Mouse (Mus musculus): ENCODE results near the gene Nup93. TPM values are rescaled to one million over a fixed set of nuclear protein-coding genes. Genes with fewer than 3 reads are reported as not detected.

The Nup93 gene
- polyA plus RNA-seq, 1 experiment = 104 TPM

DNA sequence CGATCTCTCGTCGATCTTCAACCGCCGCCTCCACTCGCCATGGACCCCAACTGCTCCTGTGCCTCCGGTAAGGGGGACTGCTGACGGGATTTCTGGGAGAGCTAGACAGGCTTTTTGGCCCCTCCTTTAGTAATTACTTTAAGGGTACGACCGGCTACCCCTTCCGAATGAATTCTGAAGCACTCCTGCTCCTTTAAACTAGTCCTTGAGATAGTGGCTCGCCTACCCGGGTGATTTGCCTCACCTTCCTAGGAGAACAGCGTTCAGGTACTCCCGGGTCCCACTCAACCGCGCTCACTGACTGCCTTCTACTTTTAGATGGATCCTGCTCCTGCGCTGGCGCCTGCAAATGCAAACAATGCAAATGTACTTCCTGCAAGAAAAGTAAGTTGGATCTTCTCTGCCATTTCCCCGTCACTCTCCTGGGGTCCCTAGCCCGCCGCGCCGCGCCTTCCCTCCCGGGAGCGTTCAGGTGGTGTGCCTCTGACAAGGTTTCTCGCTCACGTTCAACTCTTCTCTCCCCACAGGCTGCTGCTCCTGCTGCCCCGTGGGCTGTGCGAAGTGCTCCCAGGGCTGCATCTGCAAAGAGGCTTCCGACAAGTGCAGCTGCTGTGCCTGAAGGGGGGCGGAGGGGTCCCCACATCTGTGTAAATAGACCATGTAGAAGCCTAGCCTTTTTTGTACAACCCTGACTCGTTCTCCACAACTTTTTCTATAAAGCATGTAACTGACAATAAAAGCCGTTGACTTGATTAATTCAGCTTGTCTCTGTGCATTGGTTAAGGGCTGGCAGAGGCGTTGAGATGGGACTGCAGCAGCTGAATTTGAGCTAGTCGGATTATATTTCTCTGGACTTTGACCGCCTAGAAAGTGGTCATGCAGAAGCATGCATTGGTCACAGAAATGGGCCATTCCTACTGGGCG lies 41.3 kb upstream of the Nup93 start:
- H3K9me3 ChIP-seq (replicated peaks; ENCODE audit: control insufficient read depth, insufficient read depth, low read length, poor library complexity, severe bottlenecking) = no peaks in the 10 kb centered on the region
- H3K27me3 ChIP-seq (ENCODE audit: control insufficient read depth, insufficient read depth, low read length, poor library complexity, severe bottlenecking) = no peaks in the 10 kb centered on the region
- H3K4me3 ChIP-seq (ENCODE audit: low read depth, low read length) = peak overlapping the region; percentile 89
- H3K36me3 ChIP-seq (ENCODE audit: control insufficient read depth, insufficient read depth, low read length, poor library complexity, severe bottlenecking) = peaks cover 5% of the 10 kb centered on the region; the same call in 1 of the 2 replicates
- TF ChIP-seq EP300 (IDR thresholded peaks at IDR 0.05; ENCODE audit: insufficient read depth, low read depth, low read length) (no peak), CTCF (IDR thresholded peaks at IDR 0.05; ENCODE audit: low read depth, low read length) (no peak), POLR2A (IDR thresholded peaks at IDR 0.05; ENCODE audit: insufficient read depth, low read length) (no peak)
- H3K9ac ChIP-seq (ENCODE audit: low read depth, poor library complexity, severe bottlenecking) = peak overlapping the region; percentile 92
- peak overlapping the region; percentile 89 for H3K27ac ChIP-seq (ENCODE audit: insufficient read depth, low read length)
- H3K4me1 ChIP-seq (ENCODE audit: control insufficient read depth, insufficient read depth, low read length) = peaks cover 1% of the 10 kb centered on the region

DNA sequence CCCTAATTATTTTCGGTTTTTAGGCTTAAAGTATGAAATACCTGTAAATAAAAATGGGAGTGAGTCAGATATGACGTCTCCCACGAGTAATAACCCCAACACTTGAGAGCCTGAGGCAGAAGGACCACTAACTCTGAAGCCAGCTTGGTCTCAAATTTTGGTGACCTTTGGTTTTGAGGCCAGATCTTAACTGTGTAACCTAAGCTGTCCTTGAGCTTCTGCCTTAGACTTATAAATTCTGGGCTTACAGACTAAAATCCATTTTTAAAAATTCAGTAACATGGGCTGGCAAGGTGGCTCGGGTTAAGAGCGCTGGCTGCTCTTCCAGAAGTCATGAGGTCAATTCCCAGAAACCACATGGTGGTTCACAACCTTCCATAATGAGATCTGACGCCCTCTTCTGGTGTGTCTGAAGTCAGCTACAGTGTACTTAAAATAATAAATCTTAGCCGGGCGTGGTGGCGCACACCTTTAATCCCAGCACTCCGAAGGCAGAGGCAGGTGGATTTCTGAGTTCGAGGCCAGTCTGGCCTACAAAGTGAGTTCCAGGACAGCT lies 40.4 kb upstream of the Nup93 start:
- no peaks in the 10 kb centered on the region for H3K27me3 ChIP-seq (ENCODE audit: control insufficient read depth, insufficient read depth, low read length, poor library complexity, severe bottlenecking)
- peak overlapping the region; percentile 89 for H3K4me3 ChIP-seq (ENCODE audit: low read depth, low read length)
- H3K36me3 ChIP-seq (ENCODE audit: control insufficient read depth, insufficient read depth, low read length, poor library complexity, severe bottlenecking) = peaks cover 5% of the 10 kb centered on the region; the same call in 1 of the 2 replicates
- TF ChIP-seq CTCF (IDR thresholded peaks at IDR 0.05; ENCODE audit: low read depth, low read length) (peak; percentile 7), EP300 (IDR thresholded peaks at IDR 0.05; ENCODE audit: insufficient read depth, low read depth, low read length) (no peak)
- peak overlapping the region; percentile 89 for H3K27ac ChIP-seq (ENCODE audit: insufficient read depth, low read length)
- H3K9me3 ChIP-seq (replicated peaks; ENCODE audit: control insufficient read depth, insufficient read depth, low read length, poor library complexity, severe bottlenecking) = no peaks in the 10 kb centered on the region
- H3K4me1 ChIP-seq (ENCODE audit: control insufficient read depth, insufficient read depth, low read length) = peaks cover 1% of the 10 kb centered on the region
- peak overlapping the region; percentile 92 for H3K9ac ChIP-seq (ENCODE audit: low read depth, poor library complexity, severe bottlenecking)

DNA sequence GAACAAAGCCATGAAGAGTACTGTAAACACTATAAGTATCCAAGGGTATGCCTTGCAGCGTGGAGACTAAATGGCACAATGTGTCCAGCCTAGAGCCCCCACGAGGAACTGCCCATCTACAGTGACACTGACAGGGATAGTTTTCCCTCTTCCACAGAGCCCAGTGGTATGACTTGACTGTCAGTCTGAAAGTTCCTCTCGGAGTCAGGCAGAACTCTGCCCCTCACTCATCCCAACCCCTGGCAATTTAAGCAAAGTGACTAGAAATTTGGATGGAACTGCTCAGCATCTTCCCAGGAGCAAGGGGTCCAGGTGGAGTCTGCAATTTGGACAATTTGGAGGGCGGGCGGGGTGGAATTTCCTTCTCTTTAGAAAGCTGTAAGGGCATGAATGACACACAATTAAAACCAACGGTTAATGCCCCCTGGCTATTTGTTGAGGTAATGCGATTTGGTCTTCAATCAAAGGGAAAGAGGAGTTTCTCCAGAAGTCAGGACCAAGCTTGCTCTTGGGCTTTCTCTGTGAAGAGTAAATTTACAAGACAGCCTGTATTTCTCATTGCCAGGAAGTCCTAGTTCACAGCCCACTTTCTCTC lies 39.6 kb upstream of the Nup93 start:
- H3K27ac ChIP-seq (ENCODE audit: insufficient read depth, low read length) = peak overlapping the region; percentile 89
- H3K36me3 ChIP-seq (ENCODE audit: control insufficient read depth, insufficient read depth, low read length, poor library complexity, severe bottlenecking) = peaks cover 5% of the 10 kb centered on the region; the same call in 1 of the 2 replicates
- peak overlapping the region; percentile 89; the same call in 1 of the 2 replicates for H3K4me3 ChIP-seq (ENCODE audit: low read depth, low read length)
- TF ChIP-seq EP300 (IDR thresholded peaks at IDR 0.05; ENCODE audit: insufficient read depth, low read depth, low read length) = no peak
- no peak for TF ChIP-seq CTCF (IDR thresholded peaks at IDR 0.05; ENCODE audit: low read depth, low read length)
- no peak for TF ChIP-seq POLR2A (IDR thresholded peaks at IDR 0.05; ENCODE audit: insufficient read depth, low read length)
- H3K9ac ChIP-seq (ENCODE audit: low read depth, poor library complexity, severe bottlenecking) = peak overlapping the region; percentile 92
- H3K4me1 ChIP-seq (ENCODE audit: control insufficient read depth, insufficient read depth, low read length) = peaks cover 1% of the 10 kb centered on the region
- H3K27me3 ChIP-seq (ENCODE audit: control insufficient read depth, insufficient read depth, low read length, poor library complexity, severe bottlenecking) = no peaks in the 10 kb centered on the region
- no peaks in the 10 kb centered on the region for H3K9me3 ChIP-seq (replicated peaks; ENCODE audit: control insufficient read depth, insufficient read depth, low read length, poor library complexity, severe bottlenecking)

DNA sequence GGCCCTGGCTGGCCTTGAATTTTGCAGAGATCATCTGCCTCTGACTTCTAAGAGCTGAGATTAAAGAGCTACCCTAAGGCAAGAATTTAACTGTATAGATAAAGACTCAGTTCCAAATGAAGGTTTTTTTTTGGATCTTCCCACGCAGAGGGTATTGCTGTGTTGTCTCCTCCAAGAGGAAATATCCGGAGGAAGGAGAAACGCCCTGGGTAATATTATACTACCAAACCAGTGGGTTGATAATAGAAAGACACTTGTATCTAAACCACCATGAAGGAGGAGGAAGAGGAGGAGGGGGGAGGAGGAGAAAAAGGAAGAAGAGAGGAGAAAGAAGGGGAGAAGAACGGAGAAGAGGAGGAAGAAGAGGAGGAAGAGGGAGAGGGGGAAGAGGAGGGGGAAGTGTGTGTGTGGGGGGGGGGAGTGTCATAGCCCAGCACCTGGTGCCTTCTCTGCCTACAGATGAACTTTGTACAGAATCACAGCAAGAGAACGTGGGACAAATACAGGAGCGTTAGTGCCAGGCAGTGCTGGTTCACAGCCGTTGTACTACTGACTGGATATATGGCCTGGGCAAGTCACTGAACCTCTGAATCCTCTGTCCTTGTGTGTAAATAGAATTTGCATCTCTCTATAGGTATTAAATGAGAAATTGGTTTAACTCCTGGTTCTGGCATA lies 36.5 kb upstream of the Nup93 start:
- H3K4me1 ChIP-seq (ENCODE audit: control insufficient read depth, insufficient read depth, low read length) = peaks cover 3% of the 10 kb centered on the region
- peaks cover 8% of the 10 kb centered on the region for H3K36me3 ChIP-seq (ENCODE audit: control insufficient read depth, insufficient read depth, low read length, poor library complexity, severe bottlenecking)
- H3K27ac ChIP-seq (ENCODE audit: insufficient read depth, low read length) = no peak overlapping the region
- H3K9me3 ChIP-seq (replicated peaks; ENCODE audit: control insufficient read depth, insufficient read depth, low read length, poor library complexity, severe bottlenecking) = no peaks in the 10 kb centered on the region
- no peak for TF ChIP-seq CTCF (IDR thresholded peaks at IDR 0.05; ENCODE audit: low read depth, low read length)
- no peak for TF ChIP-seq POLR2A (IDR thresholded peaks at IDR 0.05; ENCODE audit: insufficient read depth, low read length)
- no peak for TF ChIP-seq EP300 (IDR thresholded peaks at IDR 0.05; ENCODE audit: insufficient read depth, low read depth, low read length)
- no peak overlapping the region for H3K4me3 ChIP-seq (ENCODE audit: low read depth, low read length)
- no peaks in the 10 kb centered on the region for H3K27me3 ChIP-seq (ENCODE audit: control insufficient read depth, insufficient read depth, low read length, poor library complexity, severe bottlenecking)
- H3K9ac ChIP-seq (ENCODE audit: low read depth, poor library complexity, severe bottlenecking) = no peak overlapping the region

DNA sequence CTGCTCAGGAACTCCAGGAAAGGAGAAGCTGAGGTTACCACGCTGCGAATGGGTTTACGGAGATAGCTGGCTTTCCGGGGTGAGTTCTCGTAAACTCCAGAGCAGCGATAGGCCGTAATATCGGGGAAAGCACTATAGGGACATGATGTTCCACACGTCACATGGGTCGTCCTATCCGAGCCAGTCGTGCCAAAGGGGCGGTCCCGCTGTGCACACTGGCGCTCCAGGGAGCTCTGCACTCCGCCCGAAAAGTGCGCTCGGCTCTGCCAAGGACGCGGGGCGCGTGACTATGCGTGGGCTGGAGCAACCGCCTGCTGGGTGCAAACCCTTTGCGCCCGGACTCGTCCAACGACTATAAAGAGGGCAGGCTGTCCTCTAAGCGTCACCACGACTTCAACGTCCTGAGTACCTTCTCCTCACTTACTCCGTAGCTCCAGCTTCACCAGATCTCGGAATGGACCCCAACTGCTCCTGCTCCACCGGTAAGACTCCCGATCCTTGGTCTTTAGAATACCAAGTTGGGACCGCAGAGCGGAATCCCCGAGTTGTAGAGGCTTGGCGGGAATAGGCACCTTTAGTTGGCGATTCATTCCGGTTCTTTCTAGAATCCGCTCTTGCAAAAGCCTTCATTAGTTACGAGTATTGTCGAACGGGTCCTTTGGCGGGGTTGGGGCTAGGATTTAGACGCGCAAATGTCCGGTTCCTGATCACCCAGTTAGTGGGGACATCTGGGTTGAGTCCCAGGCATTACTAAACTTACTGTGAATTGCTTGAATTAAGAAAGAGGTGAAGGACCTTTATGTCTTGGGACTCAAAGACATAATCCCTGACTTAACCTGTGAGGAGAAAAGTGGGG lies 35.3 kb upstream of the Nup93 start, which contains the start of gene Mt1:
Mt1 (plus strand) TSS at position 226 of the 856 bp plus-strand sequence.
- Histone ChIP-seq H3K9ac (ENCODE audit: low read depth, poor library complexity, severe bottlenecking) (peak within 1 kb of the TSS; percentile 86), H3K4me3 (ENCODE audit: low read depth, low read length) (peak within 1 kb of the TSS; percentile 91), H3K36me3 (ENCODE audit: control insufficient read depth, insufficient read depth, low read length, poor library complexity, severe bottlenecking) (peaks cover 3% of the 10 kb centered on the region; the same call in 1 of the 2 replicates), H3K27me3 (ENCODE audit: control insufficient read depth, insufficient read depth, low read length, poor library complexity, severe bottlenecking) (no peaks in the 10 kb centered on the region), H3K4me1 (ENCODE audit: control insufficient read depth, insufficient read depth, low read length) (peaks cover 3% of the 10 kb centered on the region), H3K9me3 (replicated peaks; ENCODE audit: control insufficient read depth, insufficient read depth, low read length, poor library complexity, severe bottlenecking) (no peaks in the 10 kb centered on the region), H3K27ac (ENCODE audit: insufficient read depth, low read length) (peak within 1 kb of the TSS; percentile 82)
- TF ChIP-seq CTCF (IDR thresholded peaks at IDR 0.05; ENCODE audit: low read depth, low read length) = no peak
- peak; percentile 88 for TF ChIP-seq POLR2A (IDR thresholded peaks at IDR 0.05; ENCODE audit: insufficient read depth, low read length)
- peak; percentile 86 for TF ChIP-seq EP300 (IDR thresholded peaks at IDR 0.05; ENCODE audit: insufficient read depth, low read depth, low read length)

Measured in ES-Bruce4 (cell line).